Mouse (Mus musculus): ENCODE measurements around the gene Slk. TPM values are rescaled to one million over a fixed set of nuclear protein-coding genes. Genes with fewer than 3 reads are reported as not detected.

Slk gene
- total and polyA plus RNA-seq, 2 experiments from 2014 or later = 5.7 to 18.3 TPM

DNA sequence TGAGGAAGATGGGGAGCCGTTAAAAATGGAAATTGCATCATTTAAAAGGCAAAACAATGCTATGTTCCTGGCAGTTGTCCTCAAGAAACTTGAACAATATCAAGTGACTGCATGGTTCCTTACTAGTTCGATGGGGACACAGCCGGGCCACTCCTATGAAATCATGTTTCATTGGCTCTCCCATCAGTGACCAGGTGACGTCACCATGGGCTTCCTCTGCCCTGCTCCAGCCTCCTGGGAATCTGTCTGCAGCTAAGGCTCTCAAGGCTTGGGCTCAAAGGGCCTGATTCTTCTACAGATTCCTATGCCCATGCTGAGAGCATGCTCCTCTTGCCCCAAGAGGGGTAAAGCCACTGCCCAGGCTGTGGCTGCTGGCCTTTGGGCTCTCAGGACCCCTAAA, 29.9 kb upstream of the Slk start:
- H3K9me3 ChIP-seq (ENCODE audit: low read length) = no peaks in the 10 kb centered on the region
- H3K36me3 ChIP-seq (ENCODE audit: insufficient read depth, low read length) = no peaks in the 10 kb centered on the region
- no peak overlapping the region for H3K9ac ChIP-seq (replicated peaks; ENCODE audit: low read length)
- 77% methylated on average over 4 of the region's 4 CpGs for WGBS
- H3K27ac ChIP-seq = no peak overlapping the region
- H3K4me2 ChIP-seq (ENCODE audit: low read depth, low read length) = no peak overlapping the region
- TF ChIP-seq CTCF (IDR thresholded peaks at IDR 0.05; ENCODE audit: low read depth) = no peak
- no peak overlapping the region for H3K4me3 ChIP-seq (ENCODE audit: low read length)
- ATAC-seq (no peak), DNase-seq (ENCODE audit: low spot score) (no peak)
- H3K27me3 ChIP-seq (ENCODE audit: insufficient read depth, low read length) = no peaks in the 10 kb centered on the region
- no peaks in the 10 kb centered on the region for H3K4me1 ChIP-seq (ENCODE audit: insufficient read depth, low read length)

DNA sequence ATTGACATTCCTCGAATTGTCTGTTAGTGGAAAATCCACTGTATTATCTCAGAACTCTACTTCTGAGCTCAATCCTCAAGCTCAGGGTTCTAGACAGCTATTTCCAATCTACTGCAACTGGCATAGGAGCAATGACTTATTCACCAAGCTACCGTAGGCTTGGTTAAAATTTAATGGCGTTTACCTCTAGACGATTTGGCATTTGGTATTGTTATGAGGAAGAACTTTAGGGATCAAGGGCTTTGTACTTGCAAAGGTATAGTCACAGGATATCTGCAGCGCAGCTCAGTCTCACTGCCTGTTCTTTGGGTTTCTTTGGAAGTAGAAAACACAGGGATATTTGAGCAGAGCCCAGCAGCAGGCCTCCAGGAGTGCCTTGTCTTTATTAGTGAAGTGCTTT, 20.3 kb upstream of the Slk start:
- Histone ChIP-seq H3K9me3 (ENCODE audit: low read length) (no peaks in the 10 kb centered on the region), H3K36me3 (ENCODE audit: insufficient read depth, low read length) (no peaks in the 10 kb centered on the region), H3K9ac (replicated peaks; ENCODE audit: low read length) (no peak overlapping the region), H3K4me3 (ENCODE audit: low read length) (no peak overlapping the region), H3K4me1 (ENCODE audit: insufficient read depth, low read length) (no peaks in the 10 kb centered on the region), H3K4me2 (ENCODE audit: low read depth, low read length) (no peak overlapping the region), H3K27ac (no peak overlapping the region), H3K27me3 (ENCODE audit: insufficient read depth, low read length) (no peaks in the 10 kb centered on the region)
- WGBS = 77% methylated on average over 5 of the region's 5 CpGs
- ATAC-seq (no peak), DNase-seq (ENCODE audit: low spot score) (no peak)
- no peak for TF ChIP-seq CTCF (IDR thresholded peaks at IDR 0.05; ENCODE audit: low read depth)

DNA sequence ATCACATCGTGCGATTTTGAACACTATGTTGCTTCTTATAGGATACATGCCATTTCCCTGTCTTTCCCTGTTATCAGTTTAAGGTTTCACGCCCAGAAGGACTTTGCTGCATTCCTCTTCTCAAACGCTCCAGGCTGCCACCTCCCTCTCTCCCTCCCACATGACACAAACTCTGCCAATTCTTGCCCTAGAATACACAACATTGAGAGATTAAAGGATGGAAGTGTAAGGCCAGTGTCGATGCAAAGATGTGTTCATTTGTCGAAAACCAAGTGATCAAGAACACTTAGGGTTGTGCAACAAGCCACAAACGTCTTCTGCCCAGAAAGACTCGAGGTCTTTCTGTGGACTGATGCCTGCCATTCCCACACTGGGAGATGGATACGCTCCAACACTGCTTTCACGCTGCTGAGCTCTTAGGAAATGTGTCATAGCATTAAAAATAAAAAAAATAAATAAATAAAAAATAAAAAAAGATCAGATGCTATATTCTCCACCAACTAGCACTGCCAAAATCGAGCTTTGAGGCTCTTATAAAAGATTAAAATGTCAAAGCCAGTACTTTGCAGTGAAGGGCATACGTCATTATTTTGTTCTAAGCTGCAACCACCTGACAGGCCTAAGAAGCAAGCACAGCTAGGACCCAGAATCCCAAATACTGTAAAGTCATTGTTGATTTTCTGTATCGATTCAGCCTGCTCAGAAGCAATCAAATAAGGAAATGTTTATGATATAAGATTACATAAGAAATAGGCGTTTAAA, 19.5 kb upstream of the Slk start:
- Histone ChIP-seq H3K9ac (replicated peaks; ENCODE audit: low read length) (no peak overlapping the region), H3K4me1 (ENCODE audit: insufficient read depth, low read length) (no peaks in the 10 kb centered on the region), H3K4me2 (ENCODE audit: low read depth, low read length) (no peak overlapping the region), H3K27me3 (ENCODE audit: insufficient read depth, low read length) (no peaks in the 10 kb centered on the region), H3K9me3 (ENCODE audit: low read length) (no peaks in the 10 kb centered on the region), H3K4me3 (ENCODE audit: low read length) (no peak overlapping the region), H3K27ac (no peak overlapping the region), H3K36me3 (ENCODE audit: insufficient read depth, low read length) (no peaks in the 10 kb centered on the region)
- TF ChIP-seq CTCF (IDR thresholded peaks at IDR 0.05; ENCODE audit: low read depth) = no peak
- ATAC-seq (no peak), DNase-seq (ENCODE audit: low spot score) (no peak)
- 60% methylated on average over 14 of the region's 14 CpGs for WGBS

DNA sequence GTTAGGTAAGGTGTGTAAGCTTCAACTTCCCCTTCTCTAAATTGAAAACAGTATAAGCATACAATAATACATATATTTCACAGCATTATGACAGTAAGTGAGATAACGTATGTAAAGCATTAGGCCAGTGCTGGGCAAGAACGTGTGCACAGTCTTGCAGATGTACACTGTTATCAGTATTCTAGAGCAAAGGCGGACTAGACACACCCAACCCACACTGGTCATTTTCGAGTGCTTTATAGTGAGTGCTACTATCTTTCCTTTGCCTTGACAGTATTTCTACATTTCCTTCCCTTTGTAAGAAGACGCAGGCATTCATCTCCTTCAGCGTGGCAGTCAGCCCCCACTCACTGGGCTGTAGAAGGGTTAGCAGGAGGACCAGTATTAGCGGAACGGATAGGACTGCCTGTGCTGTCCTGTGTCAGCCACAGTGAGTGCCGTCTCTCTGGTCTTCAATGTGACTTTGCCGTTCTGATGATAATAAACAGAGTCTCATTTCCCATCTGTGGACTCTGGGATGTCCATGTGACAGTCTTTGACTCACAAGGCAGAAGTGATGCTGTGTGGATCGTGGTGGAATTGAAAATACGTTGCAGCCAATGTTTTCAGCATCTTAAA, 18.8 kb upstream of the Slk start:
- Histone ChIP-seq H3K27ac (no peak overlapping the region), H3K9me3 (ENCODE audit: low read length) (no peaks in the 10 kb centered on the region), H3K4me1 (ENCODE audit: insufficient read depth, low read length) (no peaks in the 10 kb centered on the region), H3K36me3 (ENCODE audit: insufficient read depth, low read length) (no peaks in the 10 kb centered on the region), H3K4me2 (ENCODE audit: low read depth, low read length) (no peak overlapping the region), H3K27me3 (ENCODE audit: insufficient read depth, low read length) (no peaks in the 10 kb centered on the region), H3K4me3 (ENCODE audit: low read length) (no peak overlapping the region), H3K9ac (replicated peaks; ENCODE audit: low read length) (no peak overlapping the region)
- no peak for DNase-seq (ENCODE audit: low spot score)
- WGBS = 84% methylated on average over 12 of the region's 12 CpGs
- no peak for ATAC-seq
- no peak for TF ChIP-seq CTCF (IDR thresholded peaks at IDR 0.05; ENCODE audit: low read depth)

DNA sequence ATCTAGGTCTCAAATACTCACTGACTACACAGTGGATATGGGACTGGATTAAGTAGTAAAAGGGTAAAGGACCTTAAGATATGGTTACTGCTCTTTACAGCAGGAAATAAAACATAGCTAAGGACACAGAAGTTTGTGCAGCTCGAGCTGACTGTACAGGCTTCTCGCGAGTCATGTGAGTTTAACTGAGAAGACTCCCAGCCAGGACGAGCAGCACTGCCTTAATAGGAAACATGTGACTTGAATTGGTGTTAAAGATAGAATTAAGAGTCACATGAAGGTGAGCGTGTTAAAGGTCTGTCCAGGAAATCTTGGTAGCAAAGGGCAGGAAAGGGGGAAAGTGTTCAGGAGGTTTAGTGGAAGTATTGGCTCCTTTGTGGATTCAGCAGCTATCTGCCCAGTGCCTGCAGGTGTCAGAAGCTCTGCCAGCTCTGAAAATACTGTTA, 17.5 kb upstream of the Slk start:
- Histone ChIP-seq H3K4me2 (ENCODE audit: low read depth, low read length) (no peak overlapping the region), H3K4me3 (ENCODE audit: low read length) (no peak overlapping the region), H3K27ac (no peak overlapping the region), H3K36me3 (ENCODE audit: insufficient read depth, low read length) (no peaks in the 10 kb centered on the region), H3K27me3 (ENCODE audit: insufficient read depth, low read length) (no peaks in the 10 kb centered on the region), H3K4me1 (ENCODE audit: insufficient read depth, low read length) (no peaks in the 10 kb centered on the region), H3K9me3 (ENCODE audit: low read length) (no peaks in the 10 kb centered on the region), H3K9ac (replicated peaks; ENCODE audit: low read length) (no peak overlapping the region)
- DNase-seq (ENCODE audit: low spot score) = no peak
- 77% methylated on average over 5 of the region's 5 CpGs for WGBS
- no peak for ATAC-seq
- no peak for TF ChIP-seq CTCF (IDR thresholded peaks at IDR 0.05; ENCODE audit: low read depth)

DNA sequence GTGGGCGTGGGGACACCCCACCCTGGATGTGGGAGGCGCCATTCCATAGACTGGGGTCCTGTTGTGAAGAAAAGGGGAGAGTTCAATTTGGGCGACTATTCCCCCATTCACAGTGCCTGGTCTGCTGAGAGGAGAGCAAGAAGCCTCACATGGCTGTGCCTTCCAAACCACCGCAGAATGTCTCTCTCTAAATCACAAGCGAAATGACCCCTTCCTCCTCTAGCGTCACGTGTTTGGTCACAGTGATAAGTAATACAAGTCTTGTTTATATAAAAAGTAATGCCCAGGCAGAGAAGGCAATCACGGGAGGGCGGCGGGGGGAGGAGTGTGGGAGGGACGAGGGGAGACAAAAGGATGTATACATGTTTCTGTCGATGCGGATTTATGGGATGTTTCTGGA, 15.8 kb upstream of the Slk start:
- no peaks in the 10 kb centered on the region for H3K36me3 ChIP-seq (ENCODE audit: insufficient read depth, low read length)
- H3K4me3 ChIP-seq (ENCODE audit: low read length) = no peak overlapping the region
- WGBS = 78% methylated on average over 13 of the region's 13 CpGs
- H3K27me3 ChIP-seq (ENCODE audit: insufficient read depth, low read length) = no peaks in the 10 kb centered on the region
- H3K9ac ChIP-seq (replicated peaks; ENCODE audit: low read length) = no peak overlapping the region
- no peak overlapping the region for H3K27ac ChIP-seq
- no peaks in the 10 kb centered on the region for H3K4me1 ChIP-seq (ENCODE audit: insufficient read depth, low read length)
- no peak for ATAC-seq
- no peak overlapping the region for H3K4me2 ChIP-seq (ENCODE audit: low read depth, low read length)
- TF ChIP-seq CTCF (IDR thresholded peaks at IDR 0.05; ENCODE audit: low read depth) = no peak
- no peaks in the 10 kb centered on the region for H3K9me3 ChIP-seq (ENCODE audit: low read length)
- no peak for DNase-seq (ENCODE audit: low spot score)

DNA sequence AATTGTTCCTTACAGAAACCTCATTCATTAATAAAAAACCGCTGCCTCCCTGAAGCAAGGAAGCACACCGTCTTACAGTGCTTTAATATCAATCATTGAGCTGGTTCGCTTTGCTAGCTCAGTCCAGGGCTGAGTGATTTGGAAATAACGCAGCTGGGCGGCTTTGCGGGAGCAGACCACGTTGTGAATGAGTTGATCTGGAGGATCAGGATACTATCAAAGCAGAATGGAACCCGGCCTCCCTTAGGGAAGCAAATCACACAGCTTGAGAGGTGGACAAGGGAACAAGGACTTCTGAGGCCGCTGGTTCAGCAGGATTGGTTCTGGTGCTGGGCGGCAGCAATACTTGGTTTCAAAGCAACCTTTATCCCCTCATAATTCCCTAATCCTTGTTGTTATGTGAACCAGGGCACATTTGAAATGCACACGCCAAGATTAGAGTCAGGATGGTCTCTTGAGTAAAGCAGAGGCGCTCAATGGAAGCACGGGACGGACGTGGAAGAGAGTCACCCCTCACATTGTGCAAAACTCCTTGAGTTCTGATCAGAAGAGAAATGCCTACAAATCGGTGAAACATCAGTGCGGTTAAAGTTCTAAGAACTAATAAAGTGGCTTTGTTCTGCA, 14.3 kb upstream of the Slk start:
- H3K4me2 ChIP-seq (ENCODE audit: low read depth, low read length) = no peak overlapping the region
- no peak for TF ChIP-seq CTCF (IDR thresholded peaks at IDR 0.05; ENCODE audit: low read depth)

More for the DNA sequence above, 14.3 kb upstream of the Slk start:
- no peaks in the 10 kb centered on the region for H3K36me3 ChIP-seq (ENCODE audit: insufficient read depth, low read length)
- H3K9ac ChIP-seq (replicated peaks; ENCODE audit: low read length) = no peak overlapping the region
- H3K27me3 ChIP-seq (ENCODE audit: insufficient read depth, low read length) = no peaks in the 10 kb centered on the region
- DNase-seq (ENCODE audit: low spot score) = no peak
- no peaks in the 10 kb centered on the region for H3K4me1 ChIP-seq (ENCODE audit: insufficient read depth, low read length)
- H3K9me3 ChIP-seq (ENCODE audit: low read length) = no peaks in the 10 kb centered on the region
- no peak overlapping the region for H3K27ac ChIP-seq
- WGBS = 52% methylated on average over 17 of the region's 17 CpGs
- no peak for ATAC-seq
- no peak overlapping the region for H3K4me3 ChIP-seq (ENCODE audit: low read length)
